Mouse (Mus musculus): Measurements from ENCODE around the gene Vill.

Vill gene

GRCm38 (mm10) chr9:119119409-119120167 is 67.0 kb downstream of the Vill start:
- peak; percentile 92 for DNase-seq

- peak; percentile 22 for DNase-seq
Measured at GRCm38 (mm10) chr9:119120168-119120560, 67.6 kb downstream of the Vill start.

Data from kidney, adult 18-20 months (tissue).